Mouse (Mus musculus): ENCODE measurements at regions not wholly inside any gene's neighbourhood (a gene's known extent, or its start where the extent isn't known, plus 50 kb on each side); places are given as distances from the start of the nearest gene placed in this dataset.
"Not testable (repeated sequence)": the region's sequence is repeated elsewhere in the genome, so short reads cannot be mapped to it uniquely, and the experiment has no call there.

DNA sequence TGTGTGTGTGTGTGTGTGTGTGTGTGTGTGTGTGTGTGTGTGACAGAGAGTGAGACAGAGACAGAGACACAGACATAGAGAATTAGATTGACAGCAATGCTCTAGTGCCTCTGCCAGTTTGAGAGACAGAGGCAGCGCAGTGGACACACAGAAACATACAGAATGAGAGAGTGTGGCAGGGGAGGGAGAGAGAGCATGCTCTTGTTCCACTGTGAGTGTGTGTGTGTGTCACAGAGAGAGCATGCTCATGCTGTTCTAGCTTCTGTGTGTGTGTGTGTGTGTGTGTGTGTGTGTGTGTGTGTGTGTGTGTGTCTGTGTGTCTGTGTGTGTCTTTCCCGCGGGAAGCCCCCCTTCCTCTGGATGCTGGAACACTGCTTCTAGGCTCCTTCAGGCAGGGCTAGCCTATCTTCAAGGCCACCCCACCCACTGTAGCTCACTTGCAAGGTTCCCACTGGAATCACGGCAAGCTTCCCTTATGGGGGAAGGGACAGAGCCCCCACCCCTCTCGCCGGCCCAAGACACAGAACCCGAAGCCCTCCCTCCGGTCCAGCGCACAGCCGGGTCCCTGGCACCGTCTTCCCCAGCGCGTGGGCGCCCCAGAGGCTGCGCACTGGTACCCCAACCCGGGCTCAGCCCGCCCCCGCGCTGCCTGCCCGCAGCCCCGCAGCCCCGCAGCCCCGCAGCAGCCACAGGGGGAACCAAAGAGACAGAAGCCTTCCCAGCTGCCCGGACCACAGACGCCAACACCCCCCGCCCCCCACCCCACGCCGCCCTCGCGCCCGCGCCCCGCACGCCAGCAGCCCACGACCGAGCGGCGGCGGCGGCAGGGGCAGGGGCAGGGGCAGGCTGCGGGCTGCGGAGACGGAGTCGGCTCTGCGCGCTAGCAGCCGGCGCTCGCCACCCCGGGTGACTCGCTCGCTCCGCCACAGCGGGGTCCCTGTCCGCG, 84.4 kb downstream of the 1700018G05Rik start:
- no CpG with 5 or more reads among the region's 56 CpGs for WGBS
- H3K9me3 ChIP-seq (ENCODE audit: control insufficient read depth, low read length); H3K4me1 ChIP-seq (ENCODE audit: control insufficient read depth in 2 of 2, insufficient read depth in 2 of 2, low read length in 2 of 2); H3K9ac ChIP-seq (ENCODE audit: low read length); H3K4me3 ChIP-seq (ENCODE audit: control insufficient read depth in 1 of 2, insufficient read depth in 1 of 2, low read depth in 1 of 2, low read length in 2 of 2); H3K4me2 ChIP-seq (ENCODE audit: low read length); H3K27ac ChIP-seq (replicated peaks in 1 of 2; ENCODE audit: control insufficient read depth in 1 of 2, insufficient read depth in 1 of 2, low read depth in 2 of 2, low read length in 2 of 2); H3K36me3 ChIP-seq (ENCODE audit: control insufficient read depth, insufficient read depth, low read length); ATAC-seq (ENCODE audit: insufficient number of reproducible peaks, insufficient read depth, low FRiP score, low read depth); H3K27me3 ChIP-seq (ENCODE audit: control insufficient read depth, insufficient read depth, low read length): not testable (repeated sequence)

DNA sequence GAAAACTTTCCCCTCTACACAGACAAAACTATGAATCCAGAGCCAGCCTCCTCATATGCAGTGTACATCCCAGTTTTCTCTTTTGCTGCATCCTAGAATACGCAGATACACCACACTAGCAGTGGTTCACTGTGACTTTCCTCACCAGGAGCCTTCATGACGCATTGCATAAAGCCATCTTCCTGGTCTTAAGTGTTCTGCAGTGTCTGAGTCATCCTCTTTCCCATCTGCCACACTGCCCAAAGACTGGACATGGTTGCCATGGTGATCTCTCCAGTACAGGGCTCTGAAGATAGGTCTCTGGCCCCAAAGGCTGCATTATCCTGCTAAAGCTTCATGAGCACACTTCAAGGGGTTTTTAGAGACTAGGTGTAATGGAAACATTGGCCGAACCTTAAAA, 65.8 kb downstream of the 1700018G05Rik start:
- H3K36me3 ChIP-seq (ENCODE audit: control insufficient read depth, insufficient read depth, low read length); H3K9ac ChIP-seq (ENCODE audit: low read length); ATAC-seq (ENCODE audit: insufficient number of reproducible peaks, insufficient read depth, low FRiP score, low read depth); H3K4me3 ChIP-seq (ENCODE audit: control insufficient read depth in 1 of 2, insufficient read depth in 1 of 2, low read depth in 1 of 2, low read length in 2 of 2); H3K4me2 ChIP-seq (ENCODE audit: low read length); H3K27me3 ChIP-seq (ENCODE audit: control insufficient read depth, insufficient read depth, low read length); H3K9me3 ChIP-seq (ENCODE audit: control insufficient read depth, low read length); H3K4me1 ChIP-seq (ENCODE audit: control insufficient read depth in 2 of 2, insufficient read depth in 2 of 2, low read length in 2 of 2); H3K27ac ChIP-seq (replicated peaks in 1 of 2; ENCODE audit: control insufficient read depth in 1 of 2, insufficient read depth in 1 of 2, low read depth in 2 of 2, low read length in 2 of 2): not testable (repeated sequence)
- WGBS, result 73% methylated on average over 1 of the region's 3 CpGs

Measured in heart, embryonic 14.5 days (tissue).